Mouse (Mus musculus): Measurements from ENCODE around the gene Pls3. TPM values are rescaled to one million over a fixed set of nuclear protein-coding genes. Genes with fewer than 3 reads are reported as not detected.
"Not testable (repeated sequence)": the region's sequence is repeated elsewhere in the genome, so short reads cannot be mapped to it uniquely, and the experiment has no call there.

The Pls3 gene
- polyA plus RNA-seq, 1 experiment, result not detected

DNA sequence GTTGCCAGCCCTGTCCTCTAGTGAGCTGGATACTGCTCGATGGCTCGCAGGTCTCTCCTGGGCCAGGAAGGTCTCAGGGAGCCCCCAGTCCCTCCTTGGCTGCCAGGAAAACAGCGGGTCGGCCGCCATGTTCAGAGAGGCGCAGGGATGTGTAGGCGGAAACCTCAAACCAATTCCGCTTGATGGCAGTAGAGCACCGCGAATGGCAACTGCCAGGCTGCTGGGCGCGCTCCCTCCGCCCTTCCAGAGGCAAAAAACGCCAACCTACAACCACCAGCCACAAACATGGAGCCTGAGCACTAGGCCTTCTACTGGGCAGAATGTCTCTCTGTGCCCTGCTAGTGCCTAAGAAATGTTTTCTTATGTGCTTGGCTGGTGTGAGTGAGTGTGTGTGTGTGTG is 130.5 kb downstream of the Pls3 start:
- not testable (repeated sequence) for H3K36me3 ChIP-seq (ENCODE audit: control insufficient read depth); H3K4me1 ChIP-seq (ENCODE audit: control insufficient read depth); H3K27me3 ChIP-seq (ENCODE audit: control insufficient read depth); H3K9me3 ChIP-seq (ENCODE audit: control insufficient read depth, low read length); H3K4me3 ChIP-seq (replicated peaks)

DNA sequence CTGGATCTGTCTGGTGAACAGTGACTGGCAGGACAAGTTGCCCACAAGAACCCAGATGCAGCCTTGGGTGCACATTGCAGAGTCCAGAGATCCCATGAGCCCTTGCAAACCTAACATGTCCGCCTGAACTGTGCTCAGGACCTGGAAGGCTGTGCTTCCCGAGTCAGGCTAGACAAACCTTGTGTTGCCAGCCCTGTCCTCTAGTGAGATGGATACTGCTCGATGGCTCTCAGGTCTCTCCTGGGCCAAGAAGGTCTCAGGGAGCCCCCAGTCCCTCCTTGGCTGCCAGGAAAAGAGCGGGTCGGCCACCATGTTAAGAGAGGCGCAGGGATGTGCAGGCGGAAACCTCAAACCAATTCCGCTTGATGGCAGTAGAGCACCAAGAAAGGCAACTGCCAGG is 135.5 kb downstream of the Pls3 start:
- H3K9me3 ChIP-seq (ENCODE audit: control insufficient read depth, low read length); H3K36me3 ChIP-seq (ENCODE audit: control insufficient read depth); H3K4me3 ChIP-seq (replicated peaks): not testable (repeated sequence)

More for the DNA sequence above, 135.5 kb downstream of the Pls3 start:
- H3K27me3 ChIP-seq (ENCODE audit: control insufficient read depth); H3K4me1 ChIP-seq (ENCODE audit: control insufficient read depth): not testable (repeated sequence)

All from erythroblast, embryonic 14.5 days (primary cell).